Mouse (Mus musculus): ENCODE data around the gene Klk1b1.

DNA sequence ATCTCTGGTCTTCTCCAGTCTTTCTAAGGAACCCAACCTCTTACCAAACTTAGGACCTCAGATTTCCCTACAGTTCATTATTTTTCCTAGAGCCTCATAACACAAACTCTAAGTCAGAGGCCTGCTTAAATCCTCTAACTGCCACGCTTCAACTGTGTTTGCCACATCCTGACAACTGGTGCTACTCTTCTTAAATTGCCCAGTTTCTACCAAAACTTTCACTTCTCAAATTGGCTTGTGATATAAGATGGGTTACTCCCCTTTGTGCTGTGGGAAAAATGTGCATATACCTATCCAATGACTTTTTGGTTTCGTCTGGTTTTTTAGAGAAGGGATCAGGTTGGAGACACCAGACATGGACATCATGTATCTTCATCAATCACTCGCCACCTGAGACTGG lies 507 bp downstream of the Klk1b1 start:
- TF ChIP-seq CTCF (IDR thresholded peaks at IDR 0.05; ENCODE audit: borderline replicate concordance, extremely low read depth, insufficient read depth, insufficient read length) (no peak), POLR2A (IDR thresholded peaks at IDR 0.05; ENCODE audit: borderline replicate concordance, extremely low read depth, insufficient read depth, insufficient read length, poor library complexity, severe bottlenecking) (no peak)
